Mouse (Mus musculus): ENCODE data around the gene Cort. TPM values are rescaled to one million over a fixed set of nuclear protein-coding genes. Genes with fewer than 3 reads are reported as not detected.

Cort gene
- polyA plus RNA-seq, 1 experiment = 0.91 TPM

GRCm38 (mm10) chr4:149168016-149168415 is 41.5 kb upstream of the Cort start:
- Histone ChIP-seq H3K27ac (ENCODE audit: insufficient read depth, low read length) (no peak overlapping the region), H3K36me3 (ENCODE audit: control insufficient read depth, insufficient read depth, low read length, poor library complexity, severe bottlenecking) (peaks cover 4% of the 10 kb centered on the region; the same call in 1 of the 2 replicates), H3K4me3 (ENCODE audit: low read depth, low read length) (no peak overlapping the region), H3K27me3 (ENCODE audit: control insufficient read depth, insufficient read depth, low read length, poor library complexity, severe bottlenecking) (no peaks in the 10 kb centered on the region), H3K4me1 (ENCODE audit: control insufficient read depth, insufficient read depth, low read length) (peaks cover 3% of the 10 kb centered on the region), H3K9ac (ENCODE audit: low read depth, poor library complexity, severe bottlenecking) (peak overlapping the region; percentile 69), H3K9me3 (replicated peaks; ENCODE audit: control insufficient read depth, insufficient read depth, low read length, poor library complexity, severe bottlenecking) (no peaks in the 10 kb centered on the region)
- no peak for TF ChIP-seq EP300 (IDR thresholded peaks at IDR 0.05; ENCODE audit: insufficient read depth, low read depth, low read length)
- no peak for TF ChIP-seq CTCF (IDR thresholded peaks at IDR 0.05; ENCODE audit: low read depth, low read length)
- no peak for TF ChIP-seq POLR2A (IDR thresholded peaks at IDR 0.05; ENCODE audit: insufficient read depth, low read length)

GRCm38 (mm10) chr4:149166957-149167611 is 40.5 kb upstream of the Cort start:
- Histone ChIP-seq H3K4me1 (ENCODE audit: control insufficient read depth, insufficient read depth, low read length) (no peaks in the 10 kb centered on the region), H3K27ac (ENCODE audit: insufficient read depth, low read length) (peak overlapping the region; percentile 3; the same call in 1 of the 2 replicates), H3K9ac (ENCODE audit: low read depth, poor library complexity, severe bottlenecking) (peak overlapping the region; percentile 69), H3K4me3 (ENCODE audit: low read depth, low read length) (peak overlapping the region; percentile 93), H3K9me3 (replicated peaks; ENCODE audit: control insufficient read depth, insufficient read depth, low read length, poor library complexity, severe bottlenecking) (no peaks in the 10 kb centered on the region), H3K27me3 (ENCODE audit: control insufficient read depth, insufficient read depth, low read length, poor library complexity, severe bottlenecking) (no peaks in the 10 kb centered on the region), H3K36me3 (ENCODE audit: control insufficient read depth, insufficient read depth, low read length, poor library complexity, severe bottlenecking) (peaks cover 4% of the 10 kb centered on the region; the same call in 1 of the 2 replicates)
- TF ChIP-seq CTCF (IDR thresholded peaks at IDR 0.05; ENCODE audit: low read depth, low read length) (no peak), EP300 (IDR thresholded peaks at IDR 0.05; ENCODE audit: insufficient read depth, low read depth, low read length) (no peak), POLR2A (IDR thresholded peaks at IDR 0.05; ENCODE audit: insufficient read depth, low read length) (no peak)

GRCm38 (mm10) chr4:149166215-149166946 is 39.8 kb upstream of the Cort start, which contains the start of gene Pgd:
Pgd (minus strand) TSS chr4:149166771.
- Histone ChIP-seq H3K9ac (ENCODE audit: low read depth, poor library complexity, severe bottlenecking) (peak within 1 kb of the TSS; percentile 69), H3K9me3 (replicated peaks; ENCODE audit: control insufficient read depth, insufficient read depth, low read length, poor library complexity, severe bottlenecking) (no peaks in the 10 kb centered on the region), H3K27ac (ENCODE audit: insufficient read depth, low read length) (peak within 1 kb of the TSS; percentile 3; the same call in 1 of the 2 replicates), H3K36me3 (ENCODE audit: control insufficient read depth, insufficient read depth, low read length, poor library complexity, severe bottlenecking) (peaks cover 4% of the 10 kb centered on the region; the same call in 1 of the 2 replicates), H3K4me3 (ENCODE audit: low read depth, low read length) (peak within 1 kb of the TSS; percentile 93), H3K4me1 (ENCODE audit: control insufficient read depth, insufficient read depth, low read length) (no peaks in the 10 kb centered on the region), H3K27me3 (ENCODE audit: control insufficient read depth, insufficient read depth, low read length, poor library complexity, severe bottlenecking) (no peaks in the 10 kb centered on the region)
- TF ChIP-seq CTCF (IDR thresholded peaks at IDR 0.05; ENCODE audit: low read depth, low read length) (no peak), POLR2A (IDR thresholded peaks at IDR 0.05; ENCODE audit: insufficient read depth, low read length) (peak; percentile 59), EP300 (IDR thresholded peaks at IDR 0.05; ENCODE audit: insufficient read depth, low read depth, low read length) (no peak)

- H3K9ac ChIP-seq (ENCODE audit: low read depth, poor library complexity, severe bottlenecking) = no peak overlapping the region
- peaks cover 7% of the 10 kb centered on the region for H3K4me1 ChIP-seq (ENCODE audit: control insufficient read depth, insufficient read depth, low read length)
- no peak overlapping the region for H3K27ac ChIP-seq (ENCODE audit: insufficient read depth, low read length)
- TF ChIP-seq CTCF (IDR thresholded peaks at IDR 0.05; ENCODE audit: low read depth, low read length) = peak; percentile 11
- TF ChIP-seq EP300 (IDR thresholded peaks at IDR 0.05; ENCODE audit: insufficient read depth, low read depth, low read length) = no peak
- H3K9me3 ChIP-seq (replicated peaks; ENCODE audit: control insufficient read depth, insufficient read depth, low read length, poor library complexity, severe bottlenecking) = no peaks in the 10 kb centered on the region
- H3K27me3 ChIP-seq (ENCODE audit: control insufficient read depth, insufficient read depth, low read length, poor library complexity, severe bottlenecking) = no peaks in the 10 kb centered on the region
- H3K36me3 ChIP-seq (ENCODE audit: control insufficient read depth, insufficient read depth, low read length, poor library complexity, severe bottlenecking) = peaks cover 4% of the 10 kb centered on the region; the same call in 1 of the 2 replicates
- H3K4me3 ChIP-seq (ENCODE audit: low read depth, low read length) = no peak overlapping the region
Observed at GRCm38 (mm10) chr4:149164150-149164549, 37.6 kb upstream of the Cort start.

- peaks cover 11% of the 10 kb centered on the region for H3K4me1 ChIP-seq (ENCODE audit: control insufficient read depth, insufficient read depth, low read length)
- no peak overlapping the region for H3K4me3 ChIP-seq (ENCODE audit: low read depth, low read length)
- TF ChIP-seq EP300 (IDR thresholded peaks at IDR 0.05; ENCODE audit: insufficient read depth, low read depth, low read length) = no peak
- TF ChIP-seq POLR2A (IDR thresholded peaks at IDR 0.05; ENCODE audit: insufficient read depth, low read length) = no peak
- no peak for TF ChIP-seq CTCF (IDR thresholded peaks at IDR 0.05; ENCODE audit: low read depth, low read length)
- H3K9ac ChIP-seq (ENCODE audit: low read depth, poor library complexity, severe bottlenecking) = no peak overlapping the region
- H3K9me3 ChIP-seq (replicated peaks; ENCODE audit: control insufficient read depth, insufficient read depth, low read length, poor library complexity, severe bottlenecking) = no peaks in the 10 kb centered on the region
- no peaks in the 10 kb centered on the region for H3K27me3 ChIP-seq (ENCODE audit: control insufficient read depth, insufficient read depth, low read length, poor library complexity, severe bottlenecking)
- peaks cover 4% of the 10 kb centered on the region; the same call in 1 of the 2 replicates for H3K36me3 ChIP-seq (ENCODE audit: control insufficient read depth, insufficient read depth, low read length, poor library complexity, severe bottlenecking)
- no peak overlapping the region for H3K27ac ChIP-seq (ENCODE audit: insufficient read depth, low read length)
Observed at GRCm38 (mm10) chr4:149163196-149163595, 36.6 kb upstream of the Cort start.

- peaks cover 11% of the 10 kb centered on the region for H3K4me1 ChIP-seq (ENCODE audit: control insufficient read depth, insufficient read depth, low read length)
- TF ChIP-seq CTCF (IDR thresholded peaks at IDR 0.05; ENCODE audit: low read depth, low read length) (no peak), EP300 (IDR thresholded peaks at IDR 0.05; ENCODE audit: insufficient read depth, low read depth, low read length) (no peak), POLR2A (IDR thresholded peaks at IDR 0.05; ENCODE audit: insufficient read depth, low read length) (no peak)
- no peaks in the 10 kb centered on the region for H3K27me3 ChIP-seq (ENCODE audit: control insufficient read depth, insufficient read depth, low read length, poor library complexity, severe bottlenecking)
- H3K9me3 ChIP-seq (replicated peaks; ENCODE audit: control insufficient read depth, insufficient read depth, low read length, poor library complexity, severe bottlenecking) = no peaks in the 10 kb centered on the region
- no peak overlapping the region for H3K27ac ChIP-seq (ENCODE audit: insufficient read depth, low read length)
- peaks cover 14% of the 10 kb centered on the region for H3K36me3 ChIP-seq (ENCODE audit: control insufficient read depth, insufficient read depth, low read length, poor library complexity, severe bottlenecking)
- no peak overlapping the region for H3K4me3 ChIP-seq (ENCODE audit: low read depth, low read length)
- H3K9ac ChIP-seq (ENCODE audit: low read depth, poor library complexity, severe bottlenecking) = no peak overlapping the region
Observed at GRCm38 (mm10) chr4:149161166-149161565, 34.6 kb upstream of the Cort start.

Data from ES-Bruce4 (cell line).